Mouse (Mus musculus): ENCODE data around the gene Mkrn1. TPM values are rescaled to one million over a fixed set of nuclear protein-coding genes. Genes with fewer than 3 reads are reported as not detected.
"Not testable (repeated sequence)": the region's sequence is repeated elsewhere in the genome, so short reads cannot be mapped to it uniquely, and the experiment has no call there.

Mkrn1 gene
- polyA plus RNA-seq, 1 experiment from 2014 or later = 46.2 TPM

DNA sequence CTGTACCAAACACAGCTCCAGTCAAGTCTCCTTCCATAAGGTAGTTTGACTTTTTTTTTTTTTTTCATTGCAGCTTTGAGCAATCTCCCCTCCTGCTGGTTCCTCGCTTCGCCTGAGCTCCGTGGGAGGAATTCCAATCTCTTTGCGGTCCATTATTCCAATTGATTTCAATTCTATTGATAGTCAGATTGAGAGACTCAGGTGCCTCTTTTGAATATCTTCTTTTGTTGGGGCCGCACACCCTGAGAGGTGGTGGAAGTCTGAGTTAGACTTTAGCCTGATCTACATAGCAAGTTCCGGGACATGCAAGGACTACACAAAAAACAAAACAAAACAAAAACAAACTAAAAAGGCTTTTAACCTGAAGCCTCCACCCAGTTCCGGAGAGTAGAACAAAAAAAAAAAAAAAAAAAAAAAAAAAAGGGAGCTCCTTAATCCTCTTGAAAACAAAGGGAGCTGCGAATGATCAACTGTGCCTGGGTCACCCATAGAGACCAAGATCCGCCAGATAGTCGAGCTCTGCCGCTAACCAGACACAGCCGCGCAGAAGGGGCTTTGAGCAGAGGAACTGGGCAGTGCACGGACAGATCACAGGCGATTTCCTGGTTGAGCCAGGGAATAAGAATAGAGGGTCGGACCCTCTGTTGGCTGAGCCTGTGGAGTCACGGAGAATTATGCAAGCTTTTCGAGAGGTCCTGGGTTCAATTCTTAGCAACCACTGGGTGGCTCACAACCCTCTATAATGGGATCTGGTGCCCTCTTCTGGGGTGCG is 25.7 kb upstream of the Mkrn1 start:
- Histone ChIP-seq H3K9ac (no peak overlapping the region), H3K9me3 (no peaks in the 10 kb centered on the region), H3K36me3 (no peaks in the 10 kb centered on the region), H3K27me3 (no peaks in the 10 kb centered on the region), H3K27ac (no peak overlapping the region), H3K4me1 (no peaks in the 10 kb centered on the region), H3K4me3 (no peak overlapping the region), H3K4me2 (replicated peaks) (no peak overlapping the region)
- no peak for ATAC-seq (ENCODE audit: low FRiP score, low read depth)
- 27% methylated on average over 19 of the region's 19 CpGs for WGBS

DNA sequence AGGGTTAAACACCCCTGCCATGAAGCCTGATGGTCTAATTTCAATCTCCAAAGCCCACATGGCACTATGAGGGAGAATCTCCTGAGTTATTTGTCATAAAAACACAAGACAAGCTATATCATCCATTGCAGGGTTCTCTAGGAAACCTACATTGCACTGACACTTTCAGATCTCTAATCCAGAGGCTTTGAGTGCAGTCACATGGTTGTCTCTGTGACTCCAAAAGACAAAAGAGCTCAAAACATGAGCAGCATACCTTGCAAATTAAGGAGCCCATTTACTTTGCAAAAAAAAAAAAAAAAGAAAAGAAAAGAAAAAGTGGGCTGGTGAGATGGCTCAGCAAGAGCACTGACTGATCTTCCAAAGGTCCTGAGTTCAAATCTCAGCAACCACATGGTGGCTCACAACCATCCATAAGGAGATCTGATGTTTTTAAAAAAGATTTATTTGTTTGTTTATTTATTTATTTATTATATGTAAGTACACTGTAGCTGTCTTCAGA is 22.6 kb upstream of the Mkrn1 start:
- no peak overlapping the region for H3K4me2 ChIP-seq (replicated peaks)
- no peak for ATAC-seq (ENCODE audit: low FRiP score, low read depth)
- no peaks in the 10 kb centered on the region for H3K27me3 ChIP-seq
- no peak overlapping the region for H3K27ac ChIP-seq
- H3K4me1 ChIP-seq = no peaks in the 10 kb centered on the region
- no peaks in the 10 kb centered on the region for H3K9me3 ChIP-seq
- H3K9ac ChIP-seq = no peak overlapping the region
- H3K36me3 ChIP-seq = no peaks in the 10 kb centered on the region
- no peak overlapping the region for H3K4me3 ChIP-seq

GRCm38 (mm10) chr6:39440207-39440606 is 19.9 kb upstream of the Mkrn1 start:
- H3K9ac ChIP-seq = no peak overlapping the region
- no peak for ATAC-seq (ENCODE audit: low FRiP score, low read depth)

DNA sequence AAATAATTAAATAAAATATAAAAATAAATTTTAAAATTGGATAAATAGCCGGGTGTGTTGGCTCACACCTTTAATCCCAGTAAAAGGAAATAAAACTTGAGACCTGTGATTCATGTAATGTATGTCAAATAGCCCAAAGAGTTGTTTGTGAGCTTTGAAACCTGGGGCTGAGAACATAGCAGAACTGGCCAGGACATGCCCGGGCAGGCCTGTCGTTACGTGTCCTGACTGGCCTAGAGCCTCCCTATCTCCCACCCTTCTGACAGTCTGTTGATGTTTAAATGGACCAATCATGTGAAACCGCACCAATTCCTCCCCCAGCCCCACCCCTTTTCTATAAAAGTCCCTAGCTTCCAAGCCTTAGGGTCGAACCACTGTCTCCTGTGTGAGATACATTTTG is 17.3 kb upstream of the Mkrn1 start:
- H3K4me3 ChIP-seq; H3K9ac ChIP-seq; H3K27me3 ChIP-seq; H3K4me1 ChIP-seq; H3K36me3 ChIP-seq; H3K9me3 ChIP-seq; H3K27ac ChIP-seq; ATAC-seq (ENCODE audit: low FRiP score, low read depth); H3K4me2 ChIP-seq (replicated peaks): not testable (repeated sequence)
- WGBS = 88% methylated on average over 6 of the region's 6 CpGs

More at GRCm38 (mm10) chr6:39440207-39440606, 19.9 kb upstream of the Mkrn1 start:
- no peak overlapping the region for H3K4me2 ChIP-seq (replicated peaks)
- H3K4me3 ChIP-seq = no peak overlapping the region
- H3K9me3 ChIP-seq = no peaks in the 10 kb centered on the region
- no peak overlapping the region for H3K27ac ChIP-seq
- no peaks in the 10 kb centered on the region for H3K36me3 ChIP-seq
- H3K27me3 ChIP-seq = no peaks in the 10 kb centered on the region
- no peaks in the 10 kb centered on the region for H3K4me1 ChIP-seq

DNA sequence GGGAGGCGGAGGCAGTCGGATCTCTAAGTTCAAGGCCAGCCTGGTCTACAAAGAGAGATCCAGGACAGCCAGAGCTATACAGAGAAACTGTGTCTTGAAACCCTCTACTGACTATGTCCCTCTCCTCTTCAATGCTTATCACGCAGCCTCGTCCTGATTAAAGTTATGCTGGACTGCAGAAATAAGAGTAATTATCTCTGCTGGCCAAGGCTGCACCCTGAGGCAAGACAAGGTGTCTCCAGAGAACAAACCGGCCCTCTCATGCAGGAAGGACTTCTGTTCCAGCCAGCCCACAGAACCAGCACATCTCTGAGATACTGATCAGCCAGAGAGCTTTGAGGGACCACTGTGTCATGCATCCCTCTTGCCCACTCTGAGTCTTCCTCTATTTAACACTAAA is 15.6 kb upstream of the Mkrn1 start:
- Histone ChIP-seq H3K4me1 (no peaks in the 10 kb centered on the region), H3K4me2 (replicated peaks) (no peak overlapping the region), H3K9me3 (no peaks in the 10 kb centered on the region), H3K4me3 (no peak overlapping the region), H3K27me3 (no peaks in the 10 kb centered on the region), H3K36me3 (no peaks in the 10 kb centered on the region), H3K9ac (no peak overlapping the region), H3K27ac (no peak overlapping the region)
- WGBS = 82% methylated on average over 5 of the region's 5 CpGs
- no peak for ATAC-seq (ENCODE audit: low FRiP score, low read depth)

DNA sequence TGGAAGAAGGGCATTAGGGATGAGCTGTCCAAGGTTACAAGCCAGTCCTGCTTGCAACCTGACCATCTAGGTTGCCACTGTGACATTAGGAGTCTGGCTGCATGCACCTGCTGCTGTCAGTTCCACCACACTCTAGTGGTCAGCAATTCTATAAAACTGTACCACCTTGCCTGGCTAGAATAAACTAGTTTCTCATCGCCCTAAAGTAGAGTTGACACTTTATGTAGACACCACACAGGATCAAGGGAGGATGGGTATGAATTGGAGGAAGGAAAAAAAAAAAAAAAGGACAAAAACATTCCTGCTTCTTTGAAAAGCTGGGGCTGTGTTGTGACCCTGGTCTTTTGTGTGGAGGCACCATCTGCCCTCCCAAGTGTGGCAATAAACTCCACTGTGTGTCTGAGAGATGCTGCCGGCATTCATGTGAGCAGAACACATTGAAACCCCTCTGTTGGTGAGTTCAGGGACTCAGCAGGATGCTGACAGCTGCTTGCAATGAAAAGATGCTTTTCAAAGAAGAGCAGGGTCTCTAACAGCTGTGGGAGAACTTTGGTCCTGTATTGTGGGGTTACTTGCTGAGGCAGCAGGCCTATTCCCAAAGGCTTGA is 14.7 kb upstream of the Mkrn1 start:
- no peak overlapping the region for H3K4me3 ChIP-seq
- H3K4me1 ChIP-seq = no peaks in the 10 kb centered on the region
- ATAC-seq (ENCODE audit: low FRiP score, low read depth) = no peak
- H3K9me3 ChIP-seq = no peaks in the 10 kb centered on the region
- no peak overlapping the region for H3K4me2 ChIP-seq (replicated peaks)
- H3K36me3 ChIP-seq = no peaks in the 10 kb centered on the region
- no peak overlapping the region for H3K9ac ChIP-seq
- no peaks in the 10 kb centered on the region for H3K27me3 ChIP-seq
- H3K27ac ChIP-seq = no peak overlapping the region
- 68% methylated on average over 2 of the region's 2 CpGs for WGBS

DNA sequence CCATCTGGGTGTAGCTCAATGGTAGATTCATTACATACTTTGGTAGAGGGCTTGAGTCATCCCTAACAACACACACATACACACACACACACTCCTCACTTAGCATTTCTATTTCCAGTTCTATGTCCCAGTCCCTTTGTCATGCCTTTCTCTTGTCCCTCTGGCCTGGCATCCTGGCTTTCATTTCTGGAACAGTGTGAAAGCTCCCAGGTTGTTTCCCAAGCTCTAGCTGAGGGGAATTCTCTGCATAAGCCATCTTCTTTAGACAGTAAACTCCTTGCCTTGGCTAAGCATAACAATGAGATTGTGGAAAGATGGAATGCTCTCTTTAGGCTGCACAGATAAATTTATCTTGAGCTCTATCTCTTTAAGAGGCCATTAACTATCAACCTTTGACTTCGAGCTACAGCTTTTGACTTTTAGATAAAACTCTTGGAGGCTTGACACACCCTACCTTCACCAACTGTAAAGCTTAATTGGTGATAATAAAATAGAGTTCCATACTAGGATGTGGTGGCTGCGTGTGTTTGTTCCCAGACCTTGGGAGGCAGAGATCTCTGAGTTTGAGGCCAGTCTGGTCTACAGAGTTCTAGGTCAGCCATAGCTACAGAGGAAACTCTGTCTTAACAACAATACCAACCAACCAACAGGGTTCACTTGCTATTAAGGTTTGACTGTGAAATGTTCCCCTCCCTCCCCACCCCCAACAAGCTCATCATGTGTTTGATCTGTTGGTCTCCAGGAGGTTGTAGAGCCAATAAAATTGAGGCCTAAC is 14.0 kb upstream of the Mkrn1 start:
- Histone ChIP-seq H3K4me2 (replicated peaks) (no peak overlapping the region), H3K36me3 (no peaks in the 10 kb centered on the region), H3K27me3 (no peaks in the 10 kb centered on the region), H3K9me3 (no peaks in the 10 kb centered on the region), H3K9ac (no peak overlapping the region), H3K4me3 (no peak overlapping the region), H3K4me1 (no peaks in the 10 kb centered on the region), H3K27ac (no peak overlapping the region)
- no peak for ATAC-seq (ENCODE audit: low FRiP score, low read depth)
- WGBS = 75% methylated on average over 2 of the region's 2 CpGs

DNA sequence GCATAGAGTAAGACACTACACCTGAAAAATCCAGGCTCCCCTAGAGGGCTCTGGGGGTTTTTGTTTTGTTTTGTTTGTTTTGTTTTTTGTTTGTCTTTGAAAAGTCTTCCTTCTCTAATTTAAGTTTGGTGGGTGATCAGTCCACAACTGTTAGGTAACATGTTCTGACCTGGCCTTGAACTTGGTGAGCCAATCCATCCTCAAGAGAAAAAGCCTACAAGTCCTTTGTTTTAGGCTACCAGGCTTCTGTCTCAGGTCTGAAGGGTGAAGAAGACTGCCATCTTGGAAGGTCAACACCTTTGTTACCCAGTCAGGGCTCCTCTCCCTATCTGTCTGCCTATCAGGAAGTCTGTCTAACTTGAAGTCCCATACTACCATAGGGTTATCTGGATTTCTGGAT is 13.4 kb upstream of the Mkrn1 start:
- Histone ChIP-seq H3K36me3 (no peaks in the 10 kb centered on the region), H3K4me3 (no peak overlapping the region), H3K9ac (no peak overlapping the region), H3K27ac (no peak overlapping the region), H3K27me3 (no peaks in the 10 kb centered on the region), H3K9me3 (no peaks in the 10 kb centered on the region), H3K4me1 (no peaks in the 10 kb centered on the region), H3K4me2 (replicated peaks) (no peak overlapping the region)
- no peak for ATAC-seq (ENCODE audit: low FRiP score, low read depth)

- H3K4me2 ChIP-seq (replicated peaks) = no peak overlapping the region
- no peak overlapping the region for H3K27ac ChIP-seq
- no peaks in the 10 kb centered on the region for H3K36me3 ChIP-seq
- no peak overlapping the region for H3K4me3 ChIP-seq
- 87% methylated on average over 4 of the region's 4 CpGs for WGBS
- no peak for ATAC-seq (ENCODE audit: low FRiP score, low read depth)
- H3K9me3 ChIP-seq = no peaks in the 10 kb centered on the region
- no peak overlapping the region for H3K9ac ChIP-seq
- H3K4me1 ChIP-seq = no peaks in the 10 kb centered on the region
- no peaks in the 10 kb centered on the region for H3K27me3 ChIP-seq
Observed at GRCm38 (mm10) chr6:39433174-39433573, 12.9 kb upstream of the Mkrn1 start.

GRCm38 (mm10) chr6:39430722-39431121 is 10.5 kb upstream of the Mkrn1 start:
- Histone ChIP-seq H3K9ac (no peak overlapping the region), H3K27ac (no peak overlapping the region), H3K36me3 (no peaks in the 10 kb centered on the region), H3K4me2 (replicated peaks) (no peak overlapping the region), H3K4me3 (no peak overlapping the region), H3K9me3 (no peaks in the 10 kb centered on the region), H3K4me1 (no peaks in the 10 kb centered on the region), H3K27me3 (no peaks in the 10 kb centered on the region)
- WGBS = 76% methylated on average over 11 of the region's 11 CpGs
- no peak for ATAC-seq (ENCODE audit: low FRiP score, low read depth)

DNA sequence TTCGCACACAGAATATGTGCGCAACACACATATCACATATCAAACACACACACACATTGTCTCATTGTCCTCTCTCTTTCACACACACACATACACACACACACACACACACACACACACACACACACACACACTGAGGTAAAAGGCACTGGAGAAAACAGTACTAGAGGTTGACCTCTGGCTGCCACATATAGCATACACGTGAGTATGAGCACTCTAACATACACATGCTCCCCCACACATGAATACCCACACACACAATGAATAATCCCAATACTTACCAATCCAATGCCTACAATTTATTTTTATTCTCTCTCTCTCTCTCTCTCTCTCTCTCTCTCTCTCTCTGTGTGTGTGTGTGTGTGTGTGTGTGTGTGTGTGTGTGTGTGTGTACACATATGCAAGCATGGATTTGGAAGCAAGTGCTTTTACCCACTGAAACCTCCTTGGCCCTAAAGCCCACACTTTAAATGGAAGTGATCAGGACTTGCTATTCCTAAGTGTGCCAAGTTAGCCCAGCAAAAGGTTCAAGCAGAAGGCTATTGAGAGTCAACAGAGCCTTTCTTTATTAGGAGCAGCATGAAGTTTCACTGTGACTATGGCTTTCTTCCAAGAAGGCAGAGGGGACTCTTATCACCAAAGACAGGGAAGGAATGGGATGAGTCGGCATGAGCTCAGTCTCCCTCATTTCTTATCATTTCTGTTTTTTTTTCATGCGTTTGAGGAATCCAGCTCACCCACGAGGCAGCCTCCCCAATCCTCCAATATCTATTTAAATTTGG is 8.9 kb upstream of the Mkrn1 start:
- Histone ChIP-seq H3K27ac (no peak overlapping the region), H3K4me2 (replicated peaks) (no peak overlapping the region), H3K27me3 (no peaks in the 10 kb centered on the region), H3K36me3 (no peaks in the 10 kb centered on the region), H3K9ac (no peak overlapping the region), H3K4me3 (no peak overlapping the region), H3K4me1 (no peaks in the 10 kb centered on the region), H3K9me3 (no peaks in the 10 kb centered on the region)
- WGBS = 77% methylated on average over 6 of the region's 6 CpGs
- ATAC-seq (ENCODE audit: low FRiP score, low read depth) = no peak
